Comparison of ENCODE assay signal across 10 mouse cellular contexts in genomic region chr16:62325534-62326244, GRCm38 (mm10).
"Had no signal": no experiment of that assay in that cellular context is flagged by ENCODE, and none has a peak within 500 bp of the region (broad histone marks: within the 10 kb centered on the region; RNA-seq: fewer than 3 reads in every experiment).

No protein-coding gene starts in this region.

- H3K4me2 ChIP-seq: limb, embryonic 13.5 days; midbrain, embryonic 11.5 days had no signal

- ATAC-seq: lung, postnatal 0 days had no signal

- H3K9ac ChIP-seq: limb, embryonic 13.5 days; liver, embryonic 14.5 days had no signal

- H3K27me3 ChIP-seq: limb, embryonic 13.5 days had no signal

- H3K9me3 ChIP-seq: limb, embryonic 13.5 days had no signal

- H3K4me1 ChIP-seq: limb, embryonic 13.5 days had no signal

- H3K36me3 ChIP-seq: limb, embryonic 13.5 days had no signal

- H3K4me3 ChIP-seq: limb, embryonic 13.5 days had no signal

- DNase-seq: kidney, adult 2 months; kidney, postnatal 36 days; lung, adult 2 months; lung, postnatal 36 days; thymus, postnatal 4 days had no signal

- H3K27ac ChIP-seq: limb, embryonic 13.5 days; liver, embryonic 14.5 days; stomach, postnatal 0 days had no signal
